Mouse (Mus musculus) ES-E14 (cell line): ENCODE measurements at regions not wholly inside any gene's neighbourhood (a gene's known extent, or its start where the extent isn't known, plus 50 kb on each side); places are given as distances from the start of the nearest gene placed in this dataset.

Source experiments
- DNase-seq: peaks from one replicate; pipeline ENCODE4 v3.0.0-alpha.2; 2013; ENCODE audit warnings: low read depth, low spot score
- H3K27ac ChIP-seq: 2 replicates; pipeline ENCODE4 v1.5.1; 2012; ENCODE audit warnings: low read depth, mild to moderate bottlenecking, low read length, moderate library complexity, mixed read lengths; ENCODE audit not compliant: poor library complexity, insufficient read depth, severe bottlenecking
- H3K36me3 ChIP-seq: 2 replicates; pipeline ENCODE4 v1.6.1; 2012; ENCODE audit warnings: mild to moderate bottlenecking, low read length, moderate library complexity, mixed read lengths; ENCODE audit not compliant: control insufficient read depth, poor library complexity, insufficient read depth, severe bottlenecking
- H3K4me1 ChIP-seq, 2 experiments: fragments of 150-350 bp in 1 of 2; sonication (generic) in 1 of 2; 2 replicates each; pipeline ENCODE4 v1.6.1; 2012; ENCODE audit warnings: low read length in 2 of 2, mild to moderate bottlenecking in 1 of 2, mixed read lengths in 1 of 2; ENCODE audit not compliant: control insufficient read depth in 2 of 2, insufficient read depth in 2 of 2, poor library complexity in 1 of 2
- H3K4me3 ChIP-seq, 2 experiments: fragments of 150-350 bp in 1 of 2; sonication (generic) in 1 of 2; 2 replicates each; pipeline ENCODE4 v1.5.1; 2012; ENCODE audit warnings: low read length in 2 of 2, low read depth in 1 of 2, mild to moderate bottlenecking in 1 of 2, mixed read lengths in 1 of 2; ENCODE audit not compliant: insufficient read depth in 1 of 2, poor library complexity in 1 of 2, severe bottlenecking in 1 of 2
- H3K9ac ChIP-seq: 2 replicates; pipeline ENCODE4 v1.6.1; 2012; ENCODE audit warnings: low read depth, mild to moderate bottlenecking, low read length, mixed read lengths; ENCODE audit not compliant: poor library complexity, insufficient read depth, severe bottlenecking
- H3K9me3 ChIP-seq: fragments of 150-350 bp; sonication (generic); 2 replicates; pipeline ENCODE4 v1.6.1; 2012; ENCODE audit warnings: low read depth, mild to moderate bottlenecking, low read length; ENCODE audit not compliant: control insufficient read depth, insufficient read depth
- CHD2 ChIP-seq: IDR thresholded peaks from 2 replicates; pipeline ENCODE4 v1.6.1; 2014; ENCODE audit warnings: mild to moderate bottlenecking, low read depth, low read length, inconsistent platforms
- HCFC1 ChIP-seq: IDR thresholded peaks from 2 replicates; pipeline ENCODE4 v1.6.1; 2012; ENCODE audit warnings: low read length, inconsistent platforms, borderline replicate concordance; ENCODE audit not compliant: insufficient read depth
- MAFK ChIP-seq: IDR thresholded peaks from 2 replicates; pipeline ENCODE4 v1.6.1; 2014; ENCODE audit warnings: mild to moderate bottlenecking, low read depth, low read length, inconsistent platforms; ENCODE audit not compliant: insufficient read depth
- ZC3H11A ChIP-seq: IDR thresholded peaks from 2 replicates; pipeline ENCODE4 v1.6.1; 2012; ENCODE audit warnings: low read depth, mild to moderate bottlenecking, inconsistent platforms, low read length, borderline replicate concordance
- ZNF384 ChIP-seq: IDR thresholded peaks from 2 replicates; pipeline ENCODE4 v1.6.1; 2012; ENCODE audit warnings: low read depth, low read length, inconsistent platforms
- in situ Hi-C, 2 experiments: fragments of 600-800 bp; cut with MboI; formaldehyde crosslinking; loops; one replicate each; pipeline ENCODE4 v1.15.1; 2025; ENCODE audit warnings: low sequenced_read_pairs in 2 of 2, inconsistent platforms in 1 of 2; ENCODE audit not compliant: unreplicated experiment in 2 of 2

DNA sequence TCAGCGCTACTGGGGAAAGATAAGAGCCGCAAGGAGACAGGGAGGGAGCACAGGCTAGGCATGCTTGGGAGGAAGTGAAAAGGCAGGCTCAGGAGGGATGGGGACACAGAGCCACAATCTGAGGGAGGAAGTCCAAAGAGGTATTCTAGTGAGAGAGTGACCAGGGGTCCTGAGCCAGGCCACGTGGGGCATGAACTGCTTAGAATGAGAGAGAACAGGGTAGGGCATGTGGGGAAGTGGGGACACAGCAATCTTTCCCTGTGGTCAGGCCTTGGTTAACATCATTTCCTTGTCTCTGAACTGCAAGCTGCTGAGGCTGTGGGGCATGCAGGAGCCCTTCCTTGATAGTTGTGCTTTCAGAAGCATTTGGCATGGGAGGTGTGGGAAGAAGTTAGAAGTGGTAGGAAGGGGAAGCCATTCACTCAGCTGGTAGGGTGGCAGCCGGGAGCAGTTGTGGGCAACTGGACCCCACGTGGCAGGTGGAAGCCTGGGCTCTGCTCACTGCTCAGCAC is 92.2 kb upstream of the Igfbp7 start:
- TF ChIP-seq ZC3H11A (no peak), CHD2 (no peak), ZNF384 (no peak), HCFC1 (no peak), MAFK (no peak)
- H3K4me1 ChIP-seq: no peaks in the 10 kb centered on the region
- in situ Hi-C loops: no loop called here

GRCm38 (mm10) chr5:77494601-77495000 is 86.8 kb upstream of the Igfbp7 start:
- H3K4me3 ChIP-seq: no peak overlapping the region
- no peak overlapping the region for H3K9ac ChIP-seq
- no peaks in the 10 kb centered on the region for H3K9me3 ChIP-seq
- H3K36me3 ChIP-seq: no peaks in the 10 kb centered on the region
- no peak for DNase-seq
- TF ChIP-seq ZNF384 (no peak), ZC3H11A (no peak), CHD2 (no peak), HCFC1 (no peak), MAFK (no peak)
- no peak overlapping the region for H3K27ac ChIP-seq
- no peaks in the 10 kb centered on the region for H3K4me1 ChIP-seq
- in situ Hi-C loops: no loop called here

More for the DNA sequence above, 92.2 kb upstream of the Igfbp7 start:
- Histone ChIP-seq H3K36me3 (no peaks in the 10 kb centered on the region), H3K9me3 (no peaks in the 10 kb centered on the region), H3K27ac (no peak overlapping the region), H3K9ac (no peak overlapping the region), H3K4me3 (no peak overlapping the region)
- no peak for DNase-seq

DNA sequence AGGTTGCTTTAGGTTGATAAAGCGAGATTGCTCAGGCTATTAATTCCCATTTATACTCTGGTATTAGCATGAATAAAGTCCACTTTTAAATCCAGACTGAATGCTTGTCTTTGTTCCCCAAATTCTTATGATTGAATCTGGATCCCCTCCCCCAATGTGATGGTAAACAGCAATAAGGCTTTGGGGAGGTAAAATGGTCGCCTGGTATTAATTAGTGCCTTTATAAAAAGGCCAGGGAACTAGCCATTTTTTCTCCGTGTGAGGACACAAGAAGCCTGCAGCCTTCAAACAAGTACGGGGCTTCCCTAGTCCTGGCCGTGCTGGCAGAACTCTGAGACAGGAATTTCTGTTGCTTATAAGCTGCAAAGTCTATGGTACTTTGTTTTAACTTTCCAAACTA is 81.1 kb upstream of the Igfbp7 start:
- TF ChIP-seq MAFK: no peak
- no peak for TF ChIP-seq CHD2
- no peak for TF ChIP-seq HCFC1
- TF ChIP-seq ZC3H11A: no peak
- no peak for TF ChIP-seq ZNF384
- Histone ChIP-seq H3K4me3 (no peak overlapping the region), H3K9me3 (no peaks in the 10 kb centered on the region; the same call in 1 of the 2 replicates), H3K27ac (no peak overlapping the region), H3K9ac (no peak overlapping the region), H3K36me3 (no peaks in the 10 kb centered on the region), H3K4me1 (peaks cover 0 to 4% of the 10 kb centered on the region in 2 experiments; a peak in 1 of 4 replicates)
- in situ Hi-C loops: no loop called here
- DNase-seq: no peak

GRCm38 (mm10) chr5:77487837-77488827 is 80.3 kb upstream of the Igfbp7 start:
- Histone ChIP-seq H3K36me3 (no peaks in the 10 kb centered on the region), H3K9ac (no peak overlapping the region), H3K27ac (no peak overlapping the region), H3K9me3 (no peaks in the 10 kb centered on the region; the same call in 1 of the 2 replicates), H3K4me1 (peaks cover 0 to 4% of the 10 kb centered on the region in 2 experiments; a peak in 1 of 4 replicates), H3K4me3 (no peak overlapping the region)
- no peak for DNase-seq
- in situ Hi-C loops: no loop called here
- no peak for TF ChIP-seq ZNF384
- no peak for TF ChIP-seq CHD2
- no peak for TF ChIP-seq ZC3H11A
- TF ChIP-seq MAFK: no peak
- TF ChIP-seq HCFC1: no peak
